8 mouse cellular contexts compared by ENCODE assay signal in genomic region chr11:52358520-52358919, GRCm38 (mm10). TPM values are rescaled to one million over a fixed set of nuclear protein-coding genes. Genes with fewer than 3 reads are reported as not detected.
DNase-seq lines count a peak whose midpoint lies in the region; ATAC-seq and TF ChIP-seq lines count a peak whose summit lies in the region.

No protein-coding gene starts in this region.

- no peak overlapping the region for H3K9ac ChIP-seq in hindbrain, embryonic 14.5 days
- H3K9ac ChIP-seq in hindbrain, embryonic 13.5 days, result no peak overlapping the region
- H3K9ac ChIP-seq in embryonic facial prominence, embryonic 11.5 days (replicated peaks; ENCODE audit: low read length), result no peak overlapping the region

- no peak overlapping the region for H3K4me3 ChIP-seq in hindbrain, embryonic 14.5 days (replicated peaks; ENCODE audit: low read length)
- no peak overlapping the region for H3K4me3 ChIP-seq in hindbrain, embryonic 13.5 days
- no peak overlapping the region for H3K4me3 ChIP-seq in embryonic facial prominence, embryonic 11.5 days (ENCODE audit: low read depth, low read length)
- no peak overlapping the region for H3K4me3 ChIP-seq in left cerebral cortex, adult 2 months

- intact Hi-C loops in left cerebral cortex, adult 2 months (cut with DNase I), result no loop called here

- DNase-seq in hindbrain, embryonic 14.5 days (ENCODE audit: low spot score), result peak; percentile 52
- peak; percentile 54 for DNase-seq in embryonic facial prominence, embryonic 11.5 days (ENCODE audit: low spot score)
- peak; percentile 87 for DNase-seq in kidney, adult 9 months
- DNase-seq in lung, postnatal 10 days, result peak; percentile 55
- no peak for DNase-seq in left cerebral cortex, adult 2 months (ENCODE audit: extremely low spot score in 1 of 2, low spot score in 2 of 2)
- no peak for DNase-seq in natural killer cell, adult 2 months (ENCODE audit: low spot score in 2 of 2)
- DNase-seq in embryo, embryonic 10 days (ENCODE audit: low spot score), result no peak

- peaks cover 23% of the 10 kb centered on the region for H3K4me1 ChIP-seq in hindbrain, embryonic 14.5 days (replicated peaks; ENCODE audit: control insufficient read depth, insufficient read depth, low read length)
- H3K4me1 ChIP-seq in hindbrain, embryonic 13.5 days (replicated peaks), result peaks cover 28% of the 10 kb centered on the region
- H3K4me1 ChIP-seq in embryonic facial prominence, embryonic 11.5 days (ENCODE audit: control insufficient read depth, insufficient read depth, low read length), result no peaks in the 10 kb centered on the region

- no peaks in the 10 kb centered on the region for H3K9me3 ChIP-seq in hindbrain, embryonic 14.5 days (ENCODE audit: control insufficient read depth, low read length)
- H3K9me3 ChIP-seq in hindbrain, embryonic 13.5 days, result 0 out of 2 replicates have a peak, but pooled peaks cover 5% of the 10 kb centered on the region
- H3K9me3 ChIP-seq in embryonic facial prominence, embryonic 11.5 days (replicated peaks; ENCODE audit: control insufficient read depth, low read length), result no peaks in the 10 kb centered on the region

- WGBS in hindbrain, embryonic 14.5 days, result 50% methylated on average over 4 of the region's 4 CpGs
- 48% methylated on average over 4 of the region's 4 CpGs for WGBS in hindbrain, embryonic 13.5 days
- WGBS in embryonic facial prominence, embryonic 11.5 days, result 35% methylated on average over 4 of the region's 4 CpGs

- no peaks in the 10 kb centered on the region for H3K36me3 ChIP-seq in hindbrain, embryonic 14.5 days (replicated peaks; ENCODE audit: control insufficient read depth, insufficient read depth)
- no peaks in the 10 kb centered on the region for H3K36me3 ChIP-seq in hindbrain, embryonic 13.5 days
- no peaks in the 10 kb centered on the region for H3K36me3 ChIP-seq in embryonic facial prominence, embryonic 11.5 days (replicated peaks; ENCODE audit: control insufficient read depth, insufficient read depth, low read depth, low read length)

- no peaks in the 10 kb centered on the region for H3K27me3 ChIP-seq in hindbrain, embryonic 14.5 days (ENCODE audit: control insufficient read depth, insufficient read depth, low read length)
- H3K27me3 ChIP-seq in hindbrain, embryonic 13.5 days, result no peaks in the 10 kb centered on the region
- H3K27me3 ChIP-seq in embryonic facial prominence, embryonic 11.5 days (ENCODE audit: control insufficient read depth, insufficient read depth, low read length), result no peaks in the 10 kb centered on the region

- no peak for ATAC-seq in hindbrain, embryonic 14.5 days (ENCODE audit: low FRiP score)
- ATAC-seq in hindbrain, embryonic 13.5 days (ENCODE audit: low FRiP score), result no peak
- no peak for ATAC-seq in embryonic facial prominence, embryonic 11.5 days (replicated peaks; ENCODE audit: insufficient number of reproducible peaks, low FRiP score, low TSS enrichment, low read depth)

- TF ChIP-seq CTCF in left cerebral cortex, adult 2 months (IDR thresholded peaks at IDR 0.05), result no peak

- H3K4me2 ChIP-seq in hindbrain, embryonic 14.5 days (replicated peaks), result no peak overlapping the region
- H3K4me2 ChIP-seq in hindbrain, embryonic 13.5 days, result no peak overlapping the region
- no peak overlapping the region for H3K4me2 ChIP-seq in embryonic facial prominence, embryonic 11.5 days (ENCODE audit: low read depth, low read length)

- no peak overlapping the region for H3K27ac ChIP-seq in hindbrain, embryonic 14.5 days
- no peak overlapping the region for H3K27ac ChIP-seq in hindbrain, embryonic 13.5 days
- no peak overlapping the region for H3K27ac ChIP-seq in embryonic facial prominence, embryonic 11.5 days (replicated peaks; ENCODE audit: low read depth, low read length)
- no peak overlapping the region for H3K27ac ChIP-seq in left cerebral cortex, adult 2 months

RNA-seq across cellular contexts. Expression of gene Vdac1, which starts 2.1 kb away (rescaled TPM):
- 295 and 334 TPM in 2 replicates for polyA plus RNA-seq in hindbrain, embryonic 14.5 days (2014; fragmentation: Nextera tagmentation; extraction: Ambion mirVana)
- polyA plus RNA-seq in hindbrain, embryonic 13.5 days (2015; fragmentation: Nextera tagmentation; extraction: Ambion mirVana), result 280 and 294 TPM in 2 replicates
- 219 and 222 TPM in 2 replicates for polyA plus RNA-seq in embryonic facial prominence, embryonic 11.5 days (2014; fragmentation: Nextera tagmentation; extraction: Ambion mirVana)
- total RNA-seq in left cerebral cortex, adult 2 months (2021), result 100 to 1,000 TPM; 518 to 557 TPM

RNA-seq across cellular contexts. Expression of gene 9530068E07Rik, which starts 37.7 kb away (rescaled TPM):
- 138 and 152 TPM in 2 replicates for polyA plus RNA-seq in hindbrain, embryonic 14.5 days (2014; fragmentation: Nextera tagmentation; extraction: Ambion mirVana)
- polyA plus RNA-seq in hindbrain, embryonic 13.5 days (2015; fragmentation: Nextera tagmentation; extraction: Ambion mirVana), result 129 TPM in 2 replicates
- polyA plus RNA-seq in embryonic facial prominence, embryonic 11.5 days (2014; fragmentation: Nextera tagmentation; extraction: Ambion mirVana), result 201 and 202 TPM in 2 replicates
- total RNA-seq in left cerebral cortex, adult 2 months (2021), result 10 to 100 TPM; 59.2 to 64.2 TPM

Comparison
In these comparisons a context has a peak if more than half of its experiments do, and no peak if none do; other contexts are left out.
1. DNase-seq: peak in hindbrain, embryonic 14.5 days (single experiment), embryonic facial prominence, embryonic 11.5 days (single experiment), kidney, adult 9 months (single experiment) and lung, postnatal 10 days (single experiment); none in left cerebral cortex, adult 2 months (0 of 2), natural killer cell, adult 2 months (0 of 2) and embryo, embryonic 10 days (single experiment).